ENCODE assay signal across 23 mouse cellular contexts in the genomic region with DNA sequence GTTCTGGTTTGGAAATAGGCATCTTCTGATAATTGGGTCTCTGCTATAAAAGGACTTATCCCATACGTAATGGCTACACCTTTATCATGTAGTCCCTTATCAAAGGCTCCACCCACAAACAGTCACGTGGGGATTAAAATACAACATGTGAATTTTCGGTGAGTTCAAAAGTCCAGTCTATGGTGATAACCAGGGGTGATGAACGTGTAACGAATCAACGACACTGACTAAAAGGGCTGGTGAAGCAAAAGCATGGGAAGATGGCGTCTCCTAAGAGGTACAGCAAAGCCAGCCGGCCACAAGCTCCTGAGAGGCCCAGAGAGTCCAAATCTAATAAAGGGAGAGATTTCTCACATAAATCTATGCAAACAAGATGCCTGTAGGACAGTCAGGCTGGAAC.
"Had no signal": no experiment of that assay in that cellular context is flagged by ENCODE, and none has a peak within 500 bp of the region (broad histone marks: within the 10 kb centered on the region; RNA-seq: fewer than 3 reads in every experiment).

No protein-coding gene starts in this region.

- H3K27me3 ChIP-seq: heart, embryonic 12.5 days; hindbrain, embryonic 13.5 days; hindbrain, embryonic 15.5 days; limb, embryonic 12.5 days; liver, embryonic 13.5 days; liver, embryonic 15.5 days had no signal

- DNase-seq: gastrocnemius, postnatal 14 days; gastrocnemius, postnatal 36 days; heart, adult 18-20 months; heart, postnatal 10 days; heart, postnatal 36 days; kidney, adult 18-20 months; kidney, adult 8-10 months; kidney, postnatal 10 days; kidney, postnatal 25 days; kidney, postnatal 4 days; liver; liver, embryonic 13.5 days had no signal

- H3K9ac ChIP-seq: heart, embryonic 12.5 days; hindbrain, embryonic 13.5 days; hindbrain, embryonic 15.5 days; limb, embryonic 12.5 days; liver, embryonic 13.5 days; liver, embryonic 15.5 days had no signal

- H3K4me3 ChIP-seq: heart, embryonic 10.5 days; heart, embryonic 12.5 days; hindbrain, embryonic 13.5 days; hindbrain, embryonic 15.5 days; layer of hippocampus, adult 2 months; left cerebral cortex, adult 2 months; limb, embryonic 10.5 days; limb, embryonic 12.5 days; liver, embryonic 13.5 days; liver, embryonic 15.5 days had no signal

- ATAC-seq: hindbrain, postnatal 0 days had no signal

- H3K36me3 ChIP-seq: heart, embryonic 10.5 days; heart, embryonic 12.5 days; hindbrain, embryonic 13.5 days; hindbrain, embryonic 15.5 days; limb, embryonic 10.5 days; limb, embryonic 12.5 days; liver, embryonic 13.5 days; liver, embryonic 15.5 days had no signal

- H3K9me3 ChIP-seq: heart, embryonic 10.5 days; hindbrain, embryonic 15.5 days; limb, embryonic 10.5 days; liver, embryonic 13.5 days; liver, embryonic 15.5 days had no signal

- H3K4me1 ChIP-seq: liver, embryonic 13.5 days; liver, embryonic 15.5 days had no signal

- H3K4me2 ChIP-seq: heart, embryonic 12.5 days; hindbrain, embryonic 13.5 days; hindbrain, embryonic 15.5 days; limb, embryonic 12.5 days; liver, embryonic 11.5 days; liver, embryonic 13.5 days; liver, embryonic 15.5 days had no signal

- H3K27ac ChIP-seq: heart, embryonic 10.5 days; hindbrain, embryonic 13.5 days; hindbrain, embryonic 15.5 days; hindbrain, postnatal 0 days; layer of hippocampus, adult 2 months; left cerebral cortex, adult 2 months; limb, embryonic 10.5 days; limb, embryonic 12.5 days; liver, embryonic 13.5 days; liver, embryonic 15.5 days had no signal
